Mouse (Mus musculus) forebrain, embryonic 15.5 days (tissue): Measurements from ENCODE around the gene Gm10338. TPM values are rescaled to one million over a fixed set of nuclear protein-coding genes. Genes with fewer than 3 reads are reported as not detected.
"Not testable (repeated sequence)": the region's sequence is repeated elsewhere in the genome, so short reads cannot be mapped to it uniquely, and the experiment has no call there.

ENCODE experiments used
- ATAC-seq: fragments of 200-750 bp; cut with Nextera tagmentation; replicated peaks from 2 replicates; pipeline ENCODE4 v1.8.0; 2017; ENCODE audit warnings: mild to moderate bottlenecking, moderate TSS enrichment, moderate library complexity
- H3K27ac ChIP-seq: fragments of 300-500 bp; sonication (generic); replicated peaks from 2 replicates; pipeline ENCODE4 v1.5.1; 2015; ENCODE audit warnings: mild to moderate bottlenecking, inconsistent platforms
- H3K27me3 ChIP-seq: fragments of 300-500 bp; sonication (generic); 2 replicates; pipeline ENCODE4 v1.6.1; 2015; ENCODE audit warnings: inconsistent platforms
- H3K36me3 ChIP-seq: fragments of 300-500 bp; sonication (generic); 2 replicates; pipeline ENCODE4 v1.6.1; 2015; ENCODE audit warnings: mild to moderate bottlenecking, inconsistent platforms
- H3K4me1 ChIP-seq: fragments of 300-500 bp; sonication (generic); 2 replicates; pipeline ENCODE4 v1.6.1; 2015; ENCODE audit warnings: inconsistent platforms
- H3K4me2 ChIP-seq: fragments of 300-500 bp; sonication (generic); replicated peaks from 2 replicates; pipeline ENCODE4 v1.6.1; 2015; ENCODE audit warnings: mild to moderate bottlenecking, inconsistent platforms
- H3K4me3 ChIP-seq: fragments of 300-500 bp; sonication (generic); 2 replicates; pipeline ENCODE4 v1.5.1; 2015; ENCODE audit warnings: mild to moderate bottlenecking, inconsistent platforms
- H3K9ac ChIP-seq: fragments of 300-500 bp; sonication (generic); replicated peaks from 2 replicates; pipeline ENCODE4 v1.6.1; 2015; ENCODE audit warnings: mild to moderate bottlenecking, inconsistent platforms
- H3K9me3 ChIP-seq: fragments of 300-500 bp; sonication (generic); 2 replicates; pipeline ENCODE4 v1.6.1; 2016; ENCODE audit warnings: inconsistent platforms
- WGBS: fragments of 180-500 bp; shearing (Covaris S2); methylation state at CpG from one replicate; pipeline ENCODE4 v1.1.7; 2015; ENCODE audit warnings: mixed read lengths; 5-methylcytosine and 5-hydroxymethylcytosine counted together
- polyA plus RNA-seq: library from polyadenylated mRNA; unstranded; fragments of >200 nt; fragmentation: Nextera tagmentation; extraction: Ambion mirVana; gene quantifications from 2 replicates; pipeline ENCODE4 v1.2.1, GENCODE M21; 2015

Gene Gm10338
- not detected in 2 replicates for polyA plus RNA-seq

DNA sequence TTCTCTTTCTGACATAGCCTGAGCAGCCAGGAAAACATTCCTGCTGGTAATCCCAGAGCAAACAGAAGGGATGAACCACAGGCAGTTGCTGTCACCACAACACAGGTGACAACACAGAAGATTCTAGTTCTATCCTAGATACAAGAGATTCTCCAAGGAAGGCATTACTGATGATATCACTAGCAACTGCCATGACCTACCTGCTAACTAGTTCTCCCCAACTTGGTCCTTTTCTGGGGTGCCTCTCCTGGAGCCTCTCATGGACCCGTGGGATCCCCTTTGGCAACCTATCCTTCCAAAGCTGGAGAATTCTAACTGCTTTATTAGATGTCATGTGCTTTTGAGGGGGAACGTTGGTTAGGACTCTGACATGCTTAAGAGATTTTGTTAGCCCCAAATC, at the start of gene Gm10338:
TSS of gene Gm10338 (minus strand) at position 101 of the 400 bp plus-strand sequence.
- H3K27me3 ChIP-seq, H3K9me3 ChIP-seq, ATAC-seq, H3K36me3 ChIP-seq, H3K4me3 ChIP-seq, H3K9ac ChIP-seq, H3K4me2 ChIP-seq, H3K4me1 ChIP-seq, H3K27ac ChIP-seq: not testable (repeated sequence)
- WGBS = no CpG with 5 or more reads among the region's 2 CpGs

DNA sequence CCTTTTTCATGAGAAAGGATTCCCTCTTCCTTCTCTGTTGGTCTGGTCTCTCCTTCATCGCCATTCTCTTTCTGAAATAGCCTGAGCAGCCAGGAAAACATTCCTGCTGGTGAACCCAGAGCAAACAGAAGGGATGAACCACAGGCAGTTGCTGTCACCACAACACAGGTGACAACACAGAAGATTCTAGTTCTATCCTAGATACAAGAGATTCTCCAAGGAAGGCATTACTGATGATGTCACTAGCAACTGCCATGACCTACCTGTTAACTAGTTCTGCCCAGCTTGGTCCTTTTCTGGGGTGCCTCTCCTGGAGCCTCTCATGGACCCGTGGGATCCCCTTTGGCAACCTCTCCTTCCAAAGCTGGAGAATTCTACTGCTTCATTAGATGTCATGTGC, 48.5 kb upstream of the Gm10338 start, which contains the start of gene Gm10128:
TSS of gene Gm10128 (minus strand) at position 101 of the 400 bp plus-strand sequence.
- WGBS = no CpG with 5 or more reads among the region's 2 CpGs
- not testable (repeated sequence) for ATAC-seq, H3K4me3 ChIP-seq, H3K27me3 ChIP-seq, H3K4me2 ChIP-seq, H3K4me1 ChIP-seq, H3K27ac ChIP-seq, H3K9ac ChIP-seq, H3K9me3 ChIP-seq, H3K36me3 ChIP-seq

- H3K9me3 ChIP-seq, H3K27ac ChIP-seq, H3K36me3 ChIP-seq, ATAC-seq, H3K4me1 ChIP-seq, H3K27me3 ChIP-seq: not testable (repeated sequence)
- peak within 1 kb of the TSS; percentile 49 for H3K4me3 ChIP-seq
- 0% methylated on average over 5 of the region's 34 CpGs for WGBS
- peak within 1 kb of the TSS; percentile 78 for H3K4me2 ChIP-seq
- H3K9ac ChIP-seq = peak within 1 kb of the TSS; percentile 53
Observed at GRCm38 (mm10) chr14:7568382-7568781, 27.0 kb downstream of the Gm10338 start, which contains the start of gene Gm3558. Gm3558 (minus strand) TSS chr14:7568566.

GRCm38 (mm10) chr14:7567890-7568289, 27.5 kb downstream of the Gm10338 start:
- peak overlapping the region; percentile 78 for H3K4me2 ChIP-seq
- H3K36me3 ChIP-seq, H3K27ac ChIP-seq, H3K9me3 ChIP-seq, H3K27me3 ChIP-seq, H3K4me1 ChIP-seq: not testable (repeated sequence)
- ATAC-seq = 0 out of 2 replicates have a peak, but pooled peaks have one; percentile 55
- 0% methylated on average over 22 of the region's 27 CpGs for WGBS
- peak overlapping the region; percentile 49 for H3K4me3 ChIP-seq
- H3K9ac ChIP-seq = peak overlapping the region; percentile 53

- ATAC-seq, H3K27me3 ChIP-seq, H3K27ac ChIP-seq, H3K36me3 ChIP-seq, H3K4me2 ChIP-seq, H3K9ac ChIP-seq, H3K4me1 ChIP-seq, H3K4me3 ChIP-seq, H3K9me3 ChIP-seq: not testable (repeated sequence)
- 3% methylated on average over 5 of the region's 9 CpGs for WGBS
Observed at GRCm38 (mm10) chr14:7567266-7567665, 28.1 kb downstream of the Gm10338 start.

Other genes with a start within 250 kb of the Gm10338 start
- gene Gm8374, start 230.5 kb downstream of the Gm10338 start, polyA plus RNA-seq = not detected in 2 replicates
- gene Gm3755, start 144.7 kb downstream of the Gm10338 start, polyA plus RNA-seq = not detected in 2 replicates
- gene Gm3752, start 111.8 kb downstream of the Gm10338 start, polyA plus RNA-seq = 8.8 and 9.1 TPM in 2 replicates
- 2.7 and 3.2 TPM in 2 replicates for gene Gm3558, start 27.0 kb downstream of the Gm10338 start, polyA plus RNA-seq
- not detected in 2 replicates for gene Gm10128, start 48.4 kb upstream of the Gm10338 start, polyA plus RNA-seq
- gene Gm26661, start 196.0 kb upstream of the Gm10338 start, polyA plus RNA-seq = not detected in 2 replicates
- gene Flnb, start 222.4 kb upstream of the Gm10338 start, polyA plus RNA-seq = 8.6 and 9.6 TPM in 2 replicates